Comparison of ENCODE assay signal across 7 mouse cellular contexts in genomic region chr7:108950312-108950761, GRCm38 (mm10). TPM values are rescaled to one million over a fixed set of nuclear protein-coding genes. Genes with fewer than 3 reads are reported as not detected.
DNase-seq lines count a peak whose midpoint lies in the region; ATAC-seq lines count a peak whose summit lies in the region.

Gene Tub (plus strand): TSS chr7:108950338.

- peak; percentile 57 for ATAC-seq in intestine, embryonic 14.5 days (replicated peaks; ENCODE audit: low FRiP score, low TSS enrichment, low read depth)
- ATAC-seq in midbrain, embryonic 11.5 days (ENCODE audit: low FRiP score): peak; percentile 81

- peaks cover 48% of the 10 kb centered on the region for H3K27me3 ChIP-seq in intestine, embryonic 14.5 days (replicated peaks; ENCODE audit: control insufficient read depth, insufficient read depth, low read length)
- H3K27me3 ChIP-seq in midbrain, embryonic 11.5 days (ENCODE audit: control insufficient read depth, insufficient read depth, low read length): peaks cover 35% of the 10 kb centered on the region

- H3K27ac ChIP-seq in intestine, embryonic 14.5 days (ENCODE audit: low read depth): no peak within 1 kb of the TSS
- no peak within 1 kb of the TSS for H3K27ac ChIP-seq in midbrain, embryonic 11.5 days (ENCODE audit: low read depth, low read length)

- 0 out of 2 replicates have a peak within 1 kb of the TSS, but pooled peaks have one; percentile 20 for H3K9ac ChIP-seq in intestine, embryonic 14.5 days (ENCODE audit: low read length)
- H3K9ac ChIP-seq in midbrain, embryonic 11.5 days (ENCODE audit: low read length): peak within 1 kb of the TSS; percentile 51

- DNase-seq in adrenal gland, adult 2 months: peak; percentile 49
- DNase-seq in cerebellum, postnatal 10 days: peak; percentile 81 to 83
- peak; percentile 48 for DNase-seq in gastrocnemius, postnatal 10 days
- DNase-seq in intestine, embryonic 14.5 days (ENCODE audit: low spot score): peak; percentile 78
- DNase-seq in left cerebral cortex, postnatal 14 days (ENCODE audit: low spot score in 2 of 2): peak; percentile 84 to 92
- DNase-seq in midbrain, embryonic 11.5 days (ENCODE audit: low spot score, missing footprints): peak; percentile 96
- peak; percentile 86 for DNase-seq in right cerebral cortex, postnatal 4 days

- peak within 1 kb of the TSS; percentile 44 for H3K4me3 ChIP-seq in intestine, embryonic 14.5 days (ENCODE audit: low read depth, low read length)
- peak within 1 kb of the TSS; percentile 52 for H3K4me3 ChIP-seq in midbrain, embryonic 11.5 days (ENCODE audit: low read depth, low read length)

- H3K36me3 ChIP-seq in intestine, embryonic 14.5 days (ENCODE audit: control insufficient read depth, insufficient read depth, low read length): 0 out of 2 replicates have a peak, but pooled peaks cover 6% of the 10 kb centered on the region
- peaks cover 4% of the 10 kb centered on the region; the same call in 1 of the 2 replicates for H3K36me3 ChIP-seq in midbrain, embryonic 11.5 days (ENCODE audit: control insufficient read depth, insufficient read depth, low read length)

- intact Hi-C loops in left cerebral cortex, postnatal 14 days (cut with DNase I): loop anchor here (5.0 kb wide), 2 partner anchors 77 to 132 kb away; partner anchors contain the start of gene Ric3

- H3K4me2 ChIP-seq in intestine, embryonic 14.5 days (ENCODE audit: low read length): peak within 1 kb of the TSS; percentile 86
- H3K4me2 ChIP-seq in midbrain, embryonic 11.5 days: peak within 1 kb of the TSS; percentile 99

- under 1% methylated on average over 44 of the region's 44 CpGs for WGBS in intestine, embryonic 14.5 days
- WGBS in midbrain, embryonic 11.5 days: under 1% methylated on average over 43 of the region's 44 CpGs

- H3K9me3 ChIP-seq in intestine, embryonic 14.5 days (ENCODE audit: control insufficient read depth, low read length): no peaks in the 10 kb centered on the region
- H3K9me3 ChIP-seq in midbrain, embryonic 11.5 days (ENCODE audit: control insufficient read depth, low read length): no peaks in the 10 kb centered on the region

- H3K4me1 ChIP-seq in intestine, embryonic 14.5 days (replicated peaks; ENCODE audit: control insufficient read depth, insufficient read depth, low read length): peaks cover 6% of the 10 kb centered on the region; the same call in 1 of the 2 replicates
- peaks cover 3% of the 10 kb centered on the region; the same call in 1 of the 2 replicates for H3K4me1 ChIP-seq in midbrain, embryonic 11.5 days (ENCODE audit: control insufficient read depth, insufficient read depth, low read length)

RNA-seq across cellular contexts. Expression of gene Tub, which starts in this region (rescaled TPM):
- total RNA-seq in adrenal gland, adult 2 months (2021): 10 to 100 TPM; 25.9 to 41.5 TPM
- 13.1 and 26.2 TPM in 2 replicates for polyA plus RNA-seq in adrenal gland, adult 2 months (2012; rRNA removed)
- total RNA-seq in gastrocnemius, postnatal 10 days (2021): 1 to 10 TPM; 1.9 to 3.0 TPM
- polyA plus RNA-seq in intestine, embryonic 14.5 days (2014; fragmentation: Nextera tagmentation; extraction: Ambion mirVana): 5.2 and 6.3 TPM in 2 replicates
- total RNA-seq in left cerebral cortex, postnatal 14 days (2021): 100 to 1,000 TPM; 140 to 148 TPM
- 10.5 TPM in 2 replicates for polyA plus RNA-seq in midbrain, embryonic 11.5 days (2014; fragmentation: Nextera tagmentation; extraction: Ambion mirVana)

Comparison
In these comparisons a context has a peak if more than half of its experiments do, and no peak if none do; other contexts are left out.
1. RNA of gene Tub (total RNA-seq): 140 to 148 TPM in left cerebral cortex, postnatal 14 days and 25.9 to 41.5 TPM in adrenal gland, adult 2 months; 1.9 to 3.0 TPM in gastrocnemius, postnatal 10 days; every median in the first group is over 4 times any median in the second.
2. Peak in every context shown above with its lines, with median percentiles within 50 percentile points of each other: DNase-seq.